Mouse (Mus musculus): ENCODE data around the gene Trrap. TPM values are rescaled to one million over a fixed set of nuclear protein-coding genes. Genes with fewer than 3 reads are reported as not detected.

Gene Trrap
- total RNA-seq, 2 experiments from 2014 or later: 40.3 to 77.8 TPM

DNA sequence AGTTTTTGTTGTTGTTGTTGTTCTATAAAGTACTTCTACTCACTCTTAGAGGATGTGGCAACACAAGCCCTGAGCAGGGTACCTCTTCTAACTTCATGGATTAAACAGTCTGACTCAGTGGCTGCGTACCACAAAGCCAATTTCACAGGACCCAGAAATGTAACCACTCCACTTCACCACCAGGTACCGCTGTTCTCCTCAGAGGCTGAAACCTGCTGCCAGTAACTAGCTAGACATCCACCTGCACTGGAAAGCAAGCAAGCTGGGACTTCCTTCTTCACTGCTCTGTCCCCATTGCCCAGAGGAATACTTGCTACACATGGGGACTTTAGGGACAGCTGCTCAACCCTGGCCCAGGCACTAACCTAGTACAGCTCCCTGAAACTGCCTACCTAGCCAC, 140.1 kb downstream of the Trrap start:
- ATAC-seq (replicated peaks; ENCODE audit: low FRiP score, low TSS enrichment, poor library complexity, severe bottlenecking): 0 out of 2 replicates have a peak, but pooled peaks have one; percentile 42

Other genes with a start within 250 kb of the Trrap start
- not detected in 2 replicates for gene Nptx2, start 221.8 kb upstream of the Trrap start, total RNA-seq (2014; fragmentation: Nextera tagmentation)
- gene Nptx2, start 221.8 kb upstream of the Trrap start, total RNA-seq (2017): not detected in 2 replicates
- gene Tmem130, start 5.9 kb upstream of the Trrap start, total RNA-seq (2014; fragmentation: Nextera tagmentation): 0.22 and 1.2 TPM in 2 replicates
- gene Tmem130, start 5.9 kb upstream of the Trrap start, total RNA-seq (2017): 0.23 and 0.75 TPM in 2 replicates
- 1.9 and 4.1 TPM in 2 replicates for gene Smurf1, start 198.1 kb downstream of the Trrap start, total RNA-seq (2014; fragmentation: Nextera tagmentation)
- 1.0 and 5.1 TPM in 2 replicates for gene Smurf1, start 198.1 kb downstream of the Trrap start, total RNA-seq (2017)